Mouse (Mus musculus): ENCODE results near the gene Zfhx3. TPM values are rescaled to one million over a fixed set of nuclear protein-coding genes. Genes with fewer than 3 reads are reported as not detected.

The Zfhx3 gene
- polyA plus RNA-seq, 1 experiment from 2014 or later, result 15.0 TPM

- ATAC-seq (ENCODE audit: borderline replicate concordance, extremely low read depth, low FRiP score, low TSS enrichment), result peak; percentile 41; the same call in 1 of the 2 replicates
- peak overlapping the region; percentile 49 for H3K4me2 ChIP-seq
- peak overlapping the region; percentile 30; the same call in 1 of the 2 replicates for H3K9ac ChIP-seq
- H3K4me3 ChIP-seq, result peak overlapping the region; percentile 25
- H3K4me1 ChIP-seq, result peaks cover 37% of the 10 kb centered on the region
- peak overlapping the region; percentile 76 for H3K27ac ChIP-seq
- H3K9me3 ChIP-seq, result no peaks in the 10 kb centered on the region
- no peaks in the 10 kb centered on the region for H3K36me3 ChIP-seq
- WGBS, result 16% methylated on average over 12 of the region's 12 CpGs
- no peaks in the 10 kb centered on the region for H3K27me3 ChIP-seq
These were observed 944.3 kb downstream of the Zfhx3 start for GRCm38 (mm10) chr8:108886599-108887255.

DNA sequence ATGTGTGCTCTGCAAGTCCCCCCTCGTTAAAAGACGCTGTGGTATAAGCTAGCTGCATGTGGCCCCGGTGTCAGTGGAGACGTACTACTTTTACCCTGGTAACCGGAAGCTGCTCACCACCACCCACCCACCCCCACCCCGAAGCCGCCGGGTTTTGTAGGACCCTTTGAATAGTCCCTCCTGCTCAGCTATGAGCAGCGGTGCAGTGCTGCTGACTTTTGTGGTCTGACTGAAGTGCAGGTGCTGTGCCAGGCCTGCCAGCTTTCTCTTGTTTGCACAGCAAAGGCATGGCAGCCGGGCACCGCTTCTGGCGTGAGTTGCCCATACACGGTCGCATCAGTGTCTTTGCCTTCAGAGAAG is 944.8 kb downstream of the Zfhx3 start:
- Histone ChIP-seq H3K9ac (no peak overlapping the region), H3K9me3 (no peaks in the 10 kb centered on the region), H3K4me2 (peak overlapping the region; percentile 49), H3K27me3 (no peaks in the 10 kb centered on the region), H3K4me1 (peaks cover 37% of the 10 kb centered on the region), H3K36me3 (no peaks in the 10 kb centered on the region), H3K4me3 (no peak overlapping the region), H3K27ac (no peak overlapping the region)
- WGBS, result 74% methylated on average over 14 of the region's 14 CpGs
- peak; percentile 10; the same call in 1 of the 2 replicates for ATAC-seq (ENCODE audit: borderline replicate concordance, extremely low read depth, low FRiP score, low TSS enrichment)

GRCm38 (mm10) chr8:108887890-108888289 is 945.4 kb downstream of the Zfhx3 start:
- 93% methylated on average over 8 of the region's 8 CpGs for WGBS
- Histone ChIP-seq H3K27me3 (no peaks in the 10 kb centered on the region), H3K27ac (no peak overlapping the region), H3K4me3 (no peak overlapping the region), H3K9me3 (no peaks in the 10 kb centered on the region), H3K36me3 (no peaks in the 10 kb centered on the region), H3K9ac (no peak overlapping the region), H3K4me1 (peaks cover 37% of the 10 kb centered on the region), H3K4me2 (no peak overlapping the region)
- no peak for ATAC-seq (ENCODE audit: borderline replicate concordance, extremely low read depth, low FRiP score, low TSS enrichment)

- ATAC-seq (ENCODE audit: borderline replicate concordance, extremely low read depth, low FRiP score, low TSS enrichment), result no peak
- H3K4me3 ChIP-seq, result no peak overlapping the region
- 54% methylated on average over 4 of the region's 4 CpGs for WGBS
- H3K4me2 ChIP-seq, result no peak overlapping the region
- peaks cover 40% of the 10 kb centered on the region for H3K4me1 ChIP-seq
- H3K27me3 ChIP-seq, result no peaks in the 10 kb centered on the region
- H3K9me3 ChIP-seq, result no peaks in the 10 kb centered on the region
- no peaks in the 10 kb centered on the region for H3K36me3 ChIP-seq
- H3K9ac ChIP-seq, result no peak overlapping the region
- no peak overlapping the region for H3K27ac ChIP-seq
These were observed 946.5 kb downstream of the Zfhx3 start for GRCm38 (mm10) chr8:108888924-108889323.

- H3K36me3 ChIP-seq, result no peaks in the 10 kb centered on the region
- peaks cover 44% of the 10 kb centered on the region for H3K4me1 ChIP-seq
- H3K27ac ChIP-seq, result no peak overlapping the region
- no peak overlapping the region for H3K4me3 ChIP-seq
- H3K4me2 ChIP-seq, result no peak overlapping the region
- no peak overlapping the region; the same call in 1 of the 2 replicates for H3K9ac ChIP-seq
- 67% methylated on average over 5 of the region's 5 CpGs for WGBS
- H3K27me3 ChIP-seq, result no peaks in the 10 kb centered on the region
- no peak for ATAC-seq (ENCODE audit: borderline replicate concordance, extremely low read depth, low FRiP score, low TSS enrichment)
- no peaks in the 10 kb centered on the region for H3K9me3 ChIP-seq
These were observed 947.0 kb downstream of the Zfhx3 start for GRCm38 (mm10) chr8:108889406-108889805.

GRCm38 (mm10) chr8:108894287-108894686 is 951.8 kb downstream of the Zfhx3 start:
- no peak overlapping the region for H3K4me3 ChIP-seq
- H3K4me1 ChIP-seq, result peaks cover 56% of the 10 kb centered on the region
- ATAC-seq (ENCODE audit: borderline replicate concordance, extremely low read depth, low FRiP score, low TSS enrichment), result peak; percentile 73
- H3K9me3 ChIP-seq, result no peaks in the 10 kb centered on the region
- peak overlapping the region; percentile 90 for H3K27ac ChIP-seq
- 22% methylated on average over 10 of the region's 10 CpGs for WGBS
- no peak overlapping the region for H3K4me2 ChIP-seq
- H3K9ac ChIP-seq, result no peak overlapping the region
- H3K36me3 ChIP-seq, result no peaks in the 10 kb centered on the region
- no peaks in the 10 kb centered on the region for H3K27me3 ChIP-seq

GRCm38 (mm10) chr8:108896468-108897346 is 954.3 kb downstream of the Zfhx3 start:
- Histone ChIP-seq H3K4me1 (peaks cover 67% of the 10 kb centered on the region), H3K4me3 (no peak overlapping the region), H3K27me3 (no peaks in the 10 kb centered on the region), H3K27ac (peak overlapping the region; percentile 90), H3K9me3 (no peaks in the 10 kb centered on the region), H3K4me2 (peak overlapping the region; percentile 17; the same call in 1 of the 2 replicates), H3K9ac (no peak overlapping the region), H3K36me3 (no peaks in the 10 kb centered on the region)
- ATAC-seq (ENCODE audit: borderline replicate concordance, extremely low read depth, low FRiP score, low TSS enrichment), result peak; percentile 27; the same call in 1 of the 2 replicates
- 36% methylated on average over 18 of the region's 18 CpGs for WGBS

- Histone ChIP-seq H3K27ac (peak overlapping the region; percentile 90), H3K4me1 (peaks cover 70% of the 10 kb centered on the region), H3K9ac (no peak overlapping the region), H3K36me3 (no peaks in the 10 kb centered on the region), H3K4me2 (0 out of 2 replicates have a peak overlapping the region, but pooled peaks have one; percentile 9), H3K4me3 (no peak overlapping the region), H3K27me3 (no peaks in the 10 kb centered on the region), H3K9me3 (no peaks in the 10 kb centered on the region)
- 48% methylated on average over 7 of the region's 7 CpGs for WGBS
- peak; percentile 20; the same call in 1 of the 2 replicates for ATAC-seq (ENCODE audit: borderline replicate concordance, extremely low read depth, low FRiP score, low TSS enrichment)
These were observed 955.1 kb downstream of the Zfhx3 start for GRCm38 (mm10) chr8:108897347-108898100.

DNA sequence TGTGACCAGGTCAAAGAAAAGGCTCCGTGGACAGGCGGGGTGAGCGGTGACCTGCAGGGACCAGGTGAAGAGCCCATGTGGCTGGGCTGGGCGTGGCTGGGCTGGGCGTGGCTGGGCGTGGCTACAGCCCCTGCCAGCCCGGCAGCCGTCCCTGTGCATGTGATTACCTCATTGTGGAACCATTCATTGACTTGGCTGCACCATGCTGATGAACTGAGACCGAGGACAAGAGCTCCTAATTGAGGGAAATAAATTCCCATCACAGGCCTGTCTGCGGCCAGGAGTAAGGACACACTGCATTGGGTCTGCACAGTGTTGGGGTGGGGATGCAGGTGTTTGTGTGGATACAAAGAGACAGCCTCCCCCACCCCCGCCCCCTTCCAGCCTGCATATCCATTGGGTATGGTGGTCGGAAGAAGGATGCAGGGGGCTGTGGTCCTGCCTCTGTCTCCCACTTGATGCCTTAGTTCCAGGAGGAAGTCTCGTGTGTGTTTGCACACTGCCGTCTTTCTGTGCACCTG is 956.9 kb downstream of the Zfhx3 start:
- Histone ChIP-seq H3K27ac (no peak overlapping the region), H3K9me3 (no peaks in the 10 kb centered on the region), H3K4me3 (no peak overlapping the region), H3K36me3 (no peaks in the 10 kb centered on the region), H3K4me1 (peaks cover 81% of the 10 kb centered on the region), H3K9ac (no peak overlapping the region), H3K27me3 (no peaks in the 10 kb centered on the region), H3K4me2 (no peak overlapping the region)
- 68% methylated on average over 14 of the region's 14 CpGs for WGBS
- no peak for ATAC-seq (ENCODE audit: borderline replicate concordance, extremely low read depth, low FRiP score, low TSS enrichment)

DNA sequence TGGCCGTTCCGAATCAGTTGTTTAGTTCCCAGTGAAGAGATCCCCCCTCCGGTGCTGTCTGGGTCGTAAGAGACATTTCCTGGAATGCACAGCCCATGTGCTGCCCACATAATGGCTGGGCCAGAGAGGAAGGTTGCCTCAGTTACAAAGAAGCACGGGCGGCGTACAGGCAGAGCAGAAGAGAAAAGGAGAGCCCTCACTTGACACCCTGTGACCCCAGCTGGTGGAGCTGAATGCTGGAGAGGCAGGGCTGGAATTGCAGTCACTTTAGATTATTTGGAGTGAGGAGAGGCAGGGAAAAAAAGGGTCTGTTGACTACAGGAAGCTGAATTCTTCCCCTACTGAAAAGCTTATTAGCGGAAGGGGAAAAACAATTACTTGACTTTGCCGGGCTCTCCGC is 958.1 kb downstream of the Zfhx3 start:
- H3K4me2 ChIP-seq, result no peak overlapping the region
- ATAC-seq (ENCODE audit: borderline replicate concordance, extremely low read depth, low FRiP score, low TSS enrichment), result no peak
- peak overlapping the region; percentile 58 for H3K27ac ChIP-seq
- no peaks in the 10 kb centered on the region for H3K36me3 ChIP-seq
- H3K27me3 ChIP-seq, result no peaks in the 10 kb centered on the region
- no peak overlapping the region for H3K9ac ChIP-seq
- H3K9me3 ChIP-seq, result no peaks in the 10 kb centered on the region
- no peak overlapping the region for H3K4me3 ChIP-seq
- WGBS, result 17% methylated on average over 10 of the region's 10 CpGs
- peaks cover 82% of the 10 kb centered on the region for H3K4me1 ChIP-seq

GRCm38 (mm10) chr8:108901208-108901607 is 958.8 kb downstream of the Zfhx3 start:
- Histone ChIP-seq H3K4me2 (no peak overlapping the region), H3K36me3 (no peaks in the 10 kb centered on the region), H3K9me3 (no peaks in the 10 kb centered on the region), H3K27ac (no peak overlapping the region; the same call in 1 of the 2 replicates), H3K4me3 (no peak overlapping the region), H3K4me1 (peaks cover 81% of the 10 kb centered on the region), H3K27me3 (no peaks in the 10 kb centered on the region), H3K9ac (no peak overlapping the region)
- no peak for ATAC-seq (ENCODE audit: borderline replicate concordance, extremely low read depth, low FRiP score, low TSS enrichment)
- WGBS, result 41% methylated on average over 14 of the region's 14 CpGs

Measured in lung, embryonic 15.5 days (tissue).